Mouse (Mus musculus): ENCODE measurements around the gene Fam162a.

DNA sequence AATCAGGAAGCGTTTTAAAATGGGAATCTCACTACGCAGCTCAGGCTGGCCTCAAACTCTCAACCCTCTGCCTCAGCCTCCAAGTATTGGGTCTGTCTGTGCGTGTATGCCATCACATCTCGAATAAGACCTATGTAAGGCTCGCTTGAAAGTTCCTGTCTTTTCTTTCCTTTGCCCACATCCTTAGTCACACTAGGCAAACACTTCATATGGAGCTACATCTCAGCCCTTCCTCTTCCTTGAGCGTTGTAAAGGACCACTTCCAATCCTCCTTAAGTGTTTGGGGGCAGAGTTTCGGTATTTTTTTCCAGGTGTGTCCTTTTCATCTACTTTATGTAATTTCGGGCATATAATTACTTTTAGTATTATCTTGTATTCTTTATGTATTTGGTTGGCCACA, 16.5 kb downstream of the Fam162a start:
- TF ChIP-seq CTCF (IDR thresholded peaks at IDR 0.05; ENCODE audit: extremely low read depth, insufficient read depth, insufficient read length, insufficient replicate concordance): no peak
- TF ChIP-seq POLR2A (IDR thresholded peaks at IDR 0.05; ENCODE audit: low read depth, low read length): no peak
